Mouse (Mus musculus) forebrain, postnatal 0 days (tissue): Measurements from ENCODE around the gene Bckdhb. TPM values are rescaled to one million over a fixed set of nuclear protein-coding genes. Genes with fewer than 3 reads are reported as not detected.

Experiments
- ATAC-seq: fragments of 200-750 bp; cut with Nextera tagmentation; 2 replicates; pipeline ENCODE4 v1.8.0; 2017; ENCODE audit warnings: mild to moderate bottlenecking, moderate library complexity
- DNase-seq: peaks from one replicate; pipeline ENCODE4 v3.0.0-alpha.2; 2015
- H3K27ac ChIP-seq: fragments of 300-500 bp; sonication (generic); 2 replicates; pipeline ENCODE4 v1.5.1; 2014; ENCODE audit warnings: low read depth, mild to moderate bottlenecking, antibody characterized with exemption, low read length, moderate library complexity, mixed read lengths
- H3K27me3 ChIP-seq: fragments of 300-500 bp; sonication (generic); 2 replicates; pipeline ENCODE4 v1.6.1; 2014; ENCODE audit warnings: mild to moderate bottlenecking, low read length, mixed read lengths; ENCODE audit not compliant: insufficient read depth
- H3K36me3 ChIP-seq: fragments of 300-500 bp; sonication (generic); 2 replicates; pipeline ENCODE4 v1.6.1; 2014; ENCODE audit warnings: mild to moderate bottlenecking, moderate library complexity; ENCODE audit not compliant: insufficient read depth
- H3K4me1 ChIP-seq: fragments of 300-500 bp; sonication (generic); 2 replicates; pipeline ENCODE4 v1.6.1; 2014; ENCODE audit warnings: antibody characterized with exemption; ENCODE audit not compliant: insufficient read depth
- H3K4me2 ChIP-seq: fragments of 300-500 bp; sonication (generic); 2 replicates; pipeline ENCODE4 v1.6.1; 2014; ENCODE audit warnings: low read depth, mild to moderate bottlenecking, moderate library complexity
- H3K4me3 ChIP-seq: fragments of 300-500 bp; sonication (generic); 2 replicates; pipeline ENCODE4 v1.5.1; 2014; ENCODE audit warnings: low read depth, low read length, mixed read lengths
- H3K9ac ChIP-seq: fragments of 300-500 bp; sonication (generic); 2 replicates; pipeline ENCODE4 v1.6.1; 2014; ENCODE audit warnings: mild to moderate bottlenecking
- H3K9me3 ChIP-seq: fragments of 300-500 bp; sonication (generic); 2 replicates; pipeline ENCODE4 v1.6.1; 2016; ENCODE audit warnings: low read length
- CTCF ChIP-seq: sonication (generic); IDR thresholded peaks from 2 replicates; pipeline ENCODE4 v1.5.1; 2016; ENCODE audit warnings: antibody characterized with exemption, control low read depth, low read depth
- WGBS: fragments of 180-500 bp; shearing (Covaris S2); extraction: QIAGEN DNeasy Blood & Tissue Kit; methylation state at CpG from one replicate; pipeline ENCODE4 v1.1.7; 2014; 5-methylcytosine and 5-hydroxymethylcytosine counted together
- polyA plus RNA-seq: library from polyadenylated mRNA; unstranded; fragments of >200 nt; fragmentation: Nextera tagmentation; extraction: Ambion mirVana; gene quantifications from 2 replicates; pipeline ENCODE4 v1.2.1, GENCODE M21; 2015
- total RNA-seq: library from RNA; depleted of rRNA; stranded (reverse); fragments of >200 nt; gene quantifications from 2 replicates; pipeline ENCODE4 v1.2.3, GENCODE M21; 2014

Bckdhb gene
- total and polyA plus RNA-seq, 2 experiments from 2014 or later = 14.2 to 34.8 TPM

- 74% methylated on average over 4 of the region's 4 CpGs for WGBS
- ATAC-seq = no peak
These were observed 116.8 kb downstream of the Bckdhb start for GRCm38 (mm10) chr9:84041631-84042277.

DNA sequence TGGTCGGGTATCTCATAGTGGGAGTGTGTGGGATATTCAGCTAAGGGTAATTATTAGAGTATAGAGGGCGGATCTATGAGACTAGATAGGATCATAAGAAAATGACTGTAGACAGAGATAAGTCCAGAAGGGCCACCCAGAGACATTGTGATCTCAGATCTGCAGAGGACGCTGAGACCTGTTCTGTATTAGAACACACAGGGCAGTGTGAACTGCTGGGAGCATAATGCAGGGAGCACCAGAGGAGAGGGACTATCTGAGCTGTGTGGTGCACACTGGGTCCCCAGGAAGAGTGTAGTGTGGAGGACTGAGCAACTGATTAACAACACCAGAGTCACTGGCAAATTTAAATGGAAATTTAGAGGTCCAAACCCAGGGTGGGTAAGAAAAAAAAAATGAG, 117.6 kb downstream of the Bckdhb start:
- Histone ChIP-seq H3K4me3 (no peak overlapping the region), H3K27me3 (no peaks in the 10 kb centered on the region), H3K36me3 (no peaks in the 10 kb centered on the region), H3K4me1 (no peaks in the 10 kb centered on the region), H3K4me2 (no peak overlapping the region), H3K9ac (no peak overlapping the region), H3K9me3 (no peaks in the 10 kb centered on the region), H3K27ac (no peak overlapping the region)
- TF ChIP-seq CTCF = no peak
- WGBS = 81% methylated on average over 3 of the region's 3 CpGs
- DNase-seq = no peak
- no peak for ATAC-seq

More at GRCm38 (mm10) chr9:84041631-84042277, 116.8 kb downstream of the Bckdhb start:
- no peak for TF ChIP-seq CTCF
- DNase-seq = no peak
- no peaks in the 10 kb centered on the region for H3K36me3 ChIP-seq
- H3K27ac ChIP-seq = no peak overlapping the region
- no peaks in the 10 kb centered on the region for H3K27me3 ChIP-seq
- no peaks in the 10 kb centered on the region for H3K4me1 ChIP-seq
- H3K4me2 ChIP-seq = no peak overlapping the region
- H3K9me3 ChIP-seq = no peaks in the 10 kb centered on the region
- no peak overlapping the region for H3K4me3 ChIP-seq
- H3K9ac ChIP-seq = no peak overlapping the region

GRCm38 (mm10) chr9:84044136-84044535, 119.2 kb downstream of the Bckdhb start:
- no peak for TF ChIP-seq CTCF
- WGBS = 92% methylated on average over 6 of the region's 6 CpGs
- Histone ChIP-seq H3K4me1 (no peaks in the 10 kb centered on the region), H3K27ac (no peak overlapping the region), H3K9ac (no peak overlapping the region), H3K4me3 (no peak overlapping the region), H3K9me3 (no peaks in the 10 kb centered on the region), H3K4me2 (no peak overlapping the region), H3K27me3 (no peaks in the 10 kb centered on the region), H3K36me3 (no peaks in the 10 kb centered on the region)
- ATAC-seq (no peak), DNase-seq (no peak)

DNA sequence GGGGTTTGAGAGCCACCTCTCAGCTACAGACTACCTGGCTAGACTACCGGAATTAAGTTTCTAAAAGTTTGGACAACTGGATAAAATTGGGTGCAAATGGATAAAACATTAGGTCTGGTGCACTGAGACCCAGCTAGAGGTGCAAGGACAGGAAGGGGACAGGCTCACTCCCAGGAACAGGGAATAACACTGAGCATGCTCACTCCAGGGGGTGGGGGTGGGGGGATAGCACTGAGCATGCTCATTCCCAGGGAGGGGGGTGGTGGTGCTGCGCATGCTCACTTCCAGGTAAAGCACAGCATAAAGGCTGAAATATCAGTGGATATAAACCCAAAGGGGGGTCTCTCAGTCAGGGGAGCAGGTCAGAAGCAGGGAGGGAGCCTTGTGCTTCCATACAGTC, 120.7 kb downstream of the Bckdhb start:
- H3K27me3 ChIP-seq = no peaks in the 10 kb centered on the region
- H3K4me2 ChIP-seq = no peak overlapping the region
- 95% methylated on average over 2 of the region's 2 CpGs for WGBS
- no peak overlapping the region for H3K27ac ChIP-seq
- H3K4me3 ChIP-seq = no peak overlapping the region
- no peaks in the 10 kb centered on the region for H3K4me1 ChIP-seq
- no peak for DNase-seq
- no peaks in the 10 kb centered on the region for H3K9me3 ChIP-seq
- TF ChIP-seq CTCF = no peak
- ATAC-seq = no peak
- H3K9ac ChIP-seq = no peak overlapping the region
- H3K36me3 ChIP-seq = no peaks in the 10 kb centered on the region

DNA sequence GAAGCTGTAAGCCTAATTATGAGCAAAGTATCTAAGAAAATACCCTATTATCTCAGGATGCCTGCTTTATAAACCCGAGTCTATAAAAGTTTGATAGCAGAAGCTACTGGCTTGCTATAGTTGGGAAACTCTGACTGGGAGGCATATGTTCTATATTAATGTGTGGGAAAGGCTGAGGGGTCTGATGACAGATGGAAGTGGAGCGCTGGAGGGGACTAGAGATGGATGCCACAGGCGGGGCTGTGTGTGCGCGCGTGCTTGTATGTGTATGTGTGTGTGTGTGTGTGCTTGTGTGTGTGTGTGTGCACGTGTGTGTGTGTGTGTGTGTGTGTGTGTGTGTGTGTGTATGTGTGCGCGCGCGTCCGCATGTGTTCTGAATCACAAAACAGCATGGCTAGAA, 121.4 kb downstream of the Bckdhb start:
- Histone ChIP-seq H3K27ac (no peak overlapping the region), H3K36me3 (no peaks in the 10 kb centered on the region), H3K27me3 (no peaks in the 10 kb centered on the region), H3K4me1 (no peaks in the 10 kb centered on the region), H3K4me3 (no peak overlapping the region), H3K4me2 (no peak overlapping the region), H3K9me3 (no peaks in the 10 kb centered on the region), H3K9ac (no peak overlapping the region)
- TF ChIP-seq CTCF = no peak
- WGBS = 58% methylated on average over 12 of the region's 12 CpGs
- peak; percentile 78 for ATAC-seq
- DNase-seq = peak; percentile 22

- H3K9me3 ChIP-seq = no peaks in the 10 kb centered on the region
- H3K27ac ChIP-seq = no peak overlapping the region
- H3K36me3 ChIP-seq = no peaks in the 10 kb centered on the region
- no peak overlapping the region for H3K4me3 ChIP-seq
- ATAC-seq (no peak), DNase-seq (no peak)
- H3K4me2 ChIP-seq = no peak overlapping the region
- no peaks in the 10 kb centered on the region for H3K4me1 ChIP-seq
- no peaks in the 10 kb centered on the region for H3K27me3 ChIP-seq
- WGBS = 21% methylated on average over 4 of the region's 4 CpGs
- TF ChIP-seq CTCF = no peak
- H3K9ac ChIP-seq = no peak overlapping the region
These were observed 122.0 kb downstream of the Bckdhb start for GRCm38 (mm10) chr9:84046961-84047360.

GRCm38 (mm10) chr9:84047436-84047835, 122.5 kb downstream of the Bckdhb start:
- no peak for ATAC-seq
- H3K4me2 ChIP-seq = no peak overlapping the region
- H3K9me3 ChIP-seq = no peaks in the 10 kb centered on the region
- WGBS = 85% methylated on average over 3 of the region's 3 CpGs
- H3K27ac ChIP-seq = no peak overlapping the region
- H3K36me3 ChIP-seq = no peaks in the 10 kb centered on the region
- no peak overlapping the region for H3K9ac ChIP-seq
- H3K27me3 ChIP-seq = no peaks in the 10 kb centered on the region
- DNase-seq = no peak
- H3K4me1 ChIP-seq = no peaks in the 10 kb centered on the region
- H3K4me3 ChIP-seq = no peak overlapping the region
- no peak for TF ChIP-seq CTCF
